Mouse (Mus musculus) left cerebral cortex, postnatal 10 days (tissue): ENCODE measurements around the gene Pnisr. TPM values are rescaled to one million over a fixed set of nuclear protein-coding genes. Genes with fewer than 3 reads are reported as not detected.

Experiments used
- DNase-seq, 2 experiments: peaks; one replicate each; pipeline ENCODE4 v3.0.0; 2021 to 2022; ENCODE audit warnings: low spot score in 2 of 2, mixed read lengths in 1 of 2; ENCODE audit errors: extremely low spot score in 1 of 2
- intact Hi-C: fragments of 180-260 bp; cut with DNase I; formaldehyde crosslinking; loops from one replicate; pipeline ENCODE4 v1.15.1; 2025
- total RNA-seq, 2 experiments: library from RNA; stranded (reverse); gene quantifications; 2 replicates each; pipeline ENCODE4 v1.2.3; 2021

The Pnisr gene
- total RNA-seq, result 100 to 1,000 TPM; 142 to 157 TPM

DNA sequence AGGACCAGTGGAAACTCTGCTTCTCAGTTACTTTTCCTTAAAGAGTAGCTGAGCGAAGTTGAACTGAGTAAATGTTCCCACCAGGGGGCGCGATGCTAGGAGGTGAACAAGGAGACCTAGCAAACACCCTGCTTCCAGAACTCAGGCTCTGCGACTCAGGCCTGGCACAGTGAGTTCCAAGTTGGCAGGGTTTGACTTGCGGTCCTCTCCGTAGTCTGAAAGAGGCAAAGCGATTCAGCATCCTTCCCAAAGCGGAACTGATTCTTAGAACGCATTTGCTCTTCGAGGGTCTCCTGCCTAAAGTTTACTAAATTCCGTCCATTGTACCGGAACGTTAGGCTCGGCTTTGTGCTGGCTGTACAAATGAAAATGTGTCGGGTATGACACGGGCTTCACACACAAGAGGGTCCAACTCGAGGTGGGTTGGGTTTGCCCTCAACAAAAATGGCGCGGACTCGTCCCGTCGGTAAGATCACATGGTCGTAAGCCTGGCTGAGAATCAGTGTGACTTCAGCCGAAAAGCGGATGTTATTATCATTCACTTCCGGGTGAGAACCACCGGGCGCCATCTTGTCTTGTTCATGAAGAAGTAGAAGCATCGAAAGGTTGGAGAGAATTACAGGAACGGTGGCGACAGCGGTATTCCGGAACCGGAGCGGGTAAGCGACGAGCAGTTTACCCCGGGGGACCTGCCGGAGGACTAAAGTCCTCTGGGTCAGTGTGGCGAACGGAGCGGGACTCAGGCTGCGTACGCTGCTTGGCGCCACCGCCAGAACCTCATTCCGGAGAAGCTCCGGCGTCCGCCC lies at the start of gene Pnisr:
Gene Pnisr, plus strand, starts transcription at position 103 of the 806 bp plus-strand sequence.
- intact Hi-C loops, result no loop called here

DNA sequence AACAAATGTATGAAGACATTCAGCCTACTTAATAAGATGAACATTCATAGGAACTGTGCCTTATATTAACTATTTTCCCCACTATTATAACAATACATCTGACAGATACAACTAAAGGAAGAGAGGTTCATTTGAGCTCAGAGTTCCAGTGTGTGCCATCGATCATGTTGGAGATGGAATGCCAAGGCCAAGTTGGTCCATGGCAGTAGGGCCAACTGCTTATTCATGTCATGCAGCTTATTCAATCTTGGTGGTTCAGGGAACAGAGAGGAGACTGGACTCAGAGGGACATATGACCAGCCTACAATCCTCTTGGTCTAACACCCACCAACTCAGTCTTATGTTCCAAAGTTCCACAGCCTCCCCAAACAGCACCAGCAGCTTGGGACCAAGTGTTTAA lies 46.4 kb upstream of the Pnisr start:
- intact Hi-C loops, result no loop called here
- DNase-seq, result no peak

More for the DNA sequence above, at the start of gene Pnisr:
- DNase-seq, result peak; percentile 94 to 97

DNA sequence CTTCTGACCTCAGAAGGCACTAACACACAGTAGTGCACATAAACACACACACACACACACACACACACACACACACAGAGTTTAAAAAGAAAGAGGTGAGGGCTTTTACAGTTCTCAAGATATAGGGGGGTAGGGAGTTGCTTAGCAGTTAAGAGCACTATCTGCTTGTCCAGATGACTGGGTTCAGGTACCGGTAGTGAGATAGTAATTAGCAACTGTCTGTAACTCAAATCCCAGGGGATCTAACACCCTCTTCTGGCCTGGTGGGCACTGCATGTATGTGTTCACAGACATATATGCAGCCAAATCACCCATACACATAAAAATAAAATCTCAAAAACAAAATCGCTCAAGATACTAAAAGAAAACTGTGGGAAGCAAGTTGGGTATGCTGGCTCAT lies 45.8 kb upstream of the Pnisr start:
- no peak for DNase-seq
- intact Hi-C loops, result no loop called here

DNA sequence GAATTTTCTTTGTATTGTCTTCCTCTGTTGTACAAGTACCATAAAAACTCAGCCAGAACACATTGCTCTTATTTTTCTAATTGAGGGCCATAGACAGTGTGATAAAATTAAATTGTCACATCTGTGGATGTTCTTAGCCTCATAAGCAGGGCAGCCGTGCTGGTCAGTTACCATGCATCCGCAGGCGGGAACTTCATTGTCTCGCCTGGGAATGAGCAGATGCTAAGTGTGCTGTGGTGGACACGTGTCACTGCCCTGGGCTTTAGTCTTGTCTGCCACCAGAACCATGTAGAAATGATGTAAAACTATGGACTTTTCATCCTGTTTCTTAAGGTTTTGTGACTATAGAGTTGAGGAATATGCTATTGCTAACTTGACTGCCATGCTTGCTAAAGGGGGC lies 40.2 kb upstream of the Pnisr start:
- no peak for DNase-seq
- intact Hi-C loops, result no loop called here

DNA sequence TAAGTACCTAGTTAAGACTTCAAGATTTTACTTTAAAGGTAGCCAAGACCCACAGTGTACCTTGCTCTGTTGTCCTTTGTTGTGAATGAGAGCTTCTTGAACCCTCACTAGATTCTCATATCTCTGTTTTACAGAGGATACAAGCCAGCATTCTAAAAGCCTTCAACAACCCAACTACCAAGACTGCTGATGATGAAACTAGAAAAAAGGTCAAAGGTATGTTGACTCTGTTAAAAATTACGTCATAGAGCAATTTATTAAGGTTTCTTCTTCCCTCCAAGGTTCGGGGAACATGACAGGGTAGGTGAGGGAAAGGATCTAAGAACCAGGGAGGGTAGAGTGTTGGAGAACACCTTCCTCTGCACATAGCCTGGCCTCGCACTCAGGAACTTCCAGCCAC lies 36.8 kb upstream of the Pnisr start:
- DNase-seq, result no peak
- intact Hi-C loops, result loop anchor here (5.0 to 10.0 kb wide), 2 partner anchors 276 to 373 kb away; no protein-coding TSS in a partner anchor

DNA sequence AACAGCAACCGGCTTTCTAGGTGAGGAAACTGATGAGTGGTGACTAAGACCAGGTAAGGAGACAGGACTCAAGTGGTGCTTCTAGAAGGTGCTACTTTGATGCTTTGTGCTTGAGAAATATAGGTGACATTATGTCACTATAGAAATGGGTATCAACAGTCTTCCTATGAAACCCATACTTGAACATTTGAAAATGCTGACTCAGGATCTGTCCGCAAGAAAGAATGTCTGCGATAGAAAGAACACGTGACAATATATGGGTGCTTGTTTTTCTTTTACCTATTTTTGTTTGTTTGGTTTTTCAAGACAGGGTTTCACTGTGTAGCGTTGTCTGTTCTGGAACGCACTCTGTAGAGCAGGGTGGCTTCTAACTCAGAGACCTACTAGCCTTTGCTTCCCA lies 34.7 kb upstream of the Pnisr start:
- intact Hi-C loops, result loop anchor here (5.0 to 10.0 kb wide), 2 partner anchors 278 to 375 kb away; no protein-coding TSS in a partner anchor
- no peak for DNase-seq

DNA sequence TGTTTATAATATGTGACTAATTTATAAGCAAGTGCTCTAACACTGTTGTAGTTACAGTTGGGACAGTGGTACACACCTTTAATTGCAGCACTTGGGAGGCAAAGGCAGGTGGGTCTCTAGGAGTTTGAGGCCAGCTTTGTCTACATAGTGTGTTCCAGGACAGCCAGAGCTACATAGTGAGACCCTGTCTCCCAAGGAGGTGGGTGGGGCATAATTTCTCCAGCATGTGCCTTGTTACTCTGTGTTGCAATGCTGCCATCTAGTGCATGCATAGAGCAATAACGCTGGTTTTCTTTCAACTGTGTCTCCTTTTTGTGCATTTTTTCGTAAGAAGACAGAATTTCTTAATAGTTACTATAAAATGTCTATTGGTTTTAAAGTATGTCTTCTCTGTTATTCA lies 33.4 kb upstream of the Pnisr start:
- intact Hi-C loops, result loop anchor here (5.0 to 10.0 kb wide), 2 partner anchors 279 to 377 kb away; no protein-coding TSS in a partner anchor

DNA sequence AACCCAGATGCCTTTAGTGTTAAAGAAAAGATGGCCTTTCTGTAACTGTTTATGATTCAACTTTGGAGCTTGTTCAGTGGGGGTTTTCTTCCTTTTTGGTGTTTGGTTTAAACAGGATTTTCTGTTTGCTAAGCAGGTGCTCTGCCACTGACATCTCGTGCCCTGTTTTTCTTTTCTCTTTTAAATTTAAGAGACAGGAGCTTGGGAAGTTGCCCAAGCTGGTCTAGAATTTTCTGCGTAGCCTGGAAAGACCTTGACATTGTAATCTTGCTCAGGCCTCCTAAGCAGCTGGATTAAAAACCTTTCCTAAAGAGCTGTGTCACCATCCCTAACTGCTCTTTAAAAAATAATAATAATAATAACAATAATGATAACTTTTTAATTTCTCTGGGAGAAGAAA lies 20.8 kb upstream of the Pnisr start:
- intact Hi-C loops, result no loop called here

More for the DNA sequence above, 33.4 kb upstream of the Pnisr start:
- peak; percentile 39 to 48 for DNase-seq

DNA sequence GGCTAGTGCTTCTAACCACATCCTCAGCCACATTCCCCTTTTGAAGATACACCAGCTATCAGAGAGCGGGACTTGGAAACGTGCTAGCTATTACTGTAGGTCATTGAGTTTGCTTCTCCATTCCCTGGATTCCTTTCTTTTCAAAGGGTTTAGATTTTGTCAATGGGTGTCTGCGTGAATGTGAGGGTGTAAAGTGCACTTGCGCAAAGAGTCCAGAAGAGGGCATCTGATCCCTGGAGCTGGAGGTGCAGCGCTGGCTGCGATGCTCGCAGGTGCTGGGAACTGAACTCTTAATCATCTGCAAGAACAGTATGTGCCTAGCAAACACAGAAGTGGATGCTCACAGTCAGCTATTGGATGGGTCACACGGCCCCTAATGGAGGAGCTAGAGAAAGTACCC lies 14.5 kb upstream of the Pnisr start:
- DNase-seq, result no peak
- intact Hi-C loops, result no loop called here

More for the DNA sequence above, 20.8 kb upstream of the Pnisr start:
- DNase-seq, result no peak

DNA sequence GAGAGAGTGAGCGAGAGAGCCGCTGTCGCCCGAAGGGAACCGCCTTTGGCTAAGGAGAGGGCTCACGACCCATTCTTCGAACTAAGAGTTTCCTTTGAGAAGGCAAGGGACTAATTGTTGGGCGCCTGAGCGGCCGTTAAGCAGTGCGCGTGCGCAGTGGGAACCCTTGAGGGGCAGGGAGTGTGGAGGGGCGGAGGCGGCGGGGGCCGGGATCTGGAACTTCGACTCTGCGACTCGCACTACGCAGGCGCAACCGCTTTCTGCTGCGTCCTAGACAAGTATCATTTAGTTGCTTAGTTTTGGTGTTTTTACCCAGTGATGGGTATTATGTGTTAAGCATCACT lies 876 bp downstream of the Pnisr start:
- DNase-seq, result peak; percentile 82 to 95
- intact Hi-C loops, result no loop called here

DNA sequence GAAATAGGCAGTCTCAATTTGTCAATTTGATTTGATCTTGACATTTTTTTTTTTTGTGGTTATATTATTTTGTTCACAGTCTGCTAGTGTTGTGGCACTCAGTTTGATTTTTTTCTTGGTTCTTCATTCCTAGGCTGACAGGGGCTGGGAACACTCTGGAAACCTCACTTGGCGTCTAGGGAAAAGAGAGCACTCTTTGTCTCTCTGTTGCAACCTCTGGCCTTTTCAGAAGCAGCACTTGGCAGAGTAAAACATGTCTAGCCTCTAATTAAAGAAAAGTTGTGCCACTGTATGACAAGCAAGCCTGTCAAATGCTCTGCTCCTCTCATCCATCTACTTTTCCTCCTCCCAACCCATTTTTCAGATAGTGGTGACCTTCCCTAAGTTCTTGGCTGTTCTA lies 10.1 kb downstream of the Pnisr start:
- no peak for DNase-seq
- intact Hi-C loops, result no loop called here

DNA sequence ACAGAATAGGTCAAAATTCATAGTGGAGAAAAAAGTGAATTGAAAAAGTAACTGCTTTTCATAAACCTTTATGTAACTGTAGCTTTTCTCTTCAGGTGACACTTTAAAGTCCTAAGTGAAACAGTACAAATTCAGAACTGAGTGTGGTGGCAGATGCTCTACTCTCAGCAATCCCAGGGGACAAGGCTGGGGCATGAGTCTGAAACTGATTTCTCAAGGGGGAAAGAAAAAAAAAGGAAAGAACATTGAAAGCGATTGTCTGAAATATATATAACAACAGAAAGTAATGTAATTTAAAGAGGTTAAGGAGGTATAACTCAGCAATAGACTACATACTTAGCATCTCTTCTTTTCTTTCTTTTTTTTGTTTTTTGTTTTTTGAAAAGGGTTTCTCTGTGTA lies 17.8 kb downstream of the Pnisr start:
- intact Hi-C loops, result no loop called here
- DNase-seq, result no peak

DNA sequence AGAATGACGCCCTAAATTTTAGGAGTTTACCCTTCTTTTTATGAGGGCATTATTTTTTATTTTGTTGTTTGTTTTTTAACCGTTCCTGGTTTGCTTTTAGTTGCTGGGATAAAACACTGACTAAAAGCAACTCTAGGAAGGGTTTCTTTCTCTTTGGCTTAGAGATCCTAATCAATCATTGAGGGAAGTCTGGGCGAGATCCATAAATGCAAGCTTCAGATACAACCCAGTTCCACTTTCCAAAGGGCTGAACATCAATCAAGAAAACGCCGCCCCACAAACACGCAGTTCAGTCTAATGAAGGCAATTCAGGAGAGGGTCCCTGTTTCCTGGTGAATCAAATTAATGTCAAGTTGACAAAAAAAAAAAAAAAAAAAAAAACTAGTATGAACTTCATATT lies 31.4 kb downstream of the Pnisr start:
- intact Hi-C loops, result loop anchor here (5.0 to 10.0 kb wide), 2 partner anchors 54 to 116 kb away; partner anchors contain the start of gene Faxc
- DNase-seq, result no peak

DNA sequence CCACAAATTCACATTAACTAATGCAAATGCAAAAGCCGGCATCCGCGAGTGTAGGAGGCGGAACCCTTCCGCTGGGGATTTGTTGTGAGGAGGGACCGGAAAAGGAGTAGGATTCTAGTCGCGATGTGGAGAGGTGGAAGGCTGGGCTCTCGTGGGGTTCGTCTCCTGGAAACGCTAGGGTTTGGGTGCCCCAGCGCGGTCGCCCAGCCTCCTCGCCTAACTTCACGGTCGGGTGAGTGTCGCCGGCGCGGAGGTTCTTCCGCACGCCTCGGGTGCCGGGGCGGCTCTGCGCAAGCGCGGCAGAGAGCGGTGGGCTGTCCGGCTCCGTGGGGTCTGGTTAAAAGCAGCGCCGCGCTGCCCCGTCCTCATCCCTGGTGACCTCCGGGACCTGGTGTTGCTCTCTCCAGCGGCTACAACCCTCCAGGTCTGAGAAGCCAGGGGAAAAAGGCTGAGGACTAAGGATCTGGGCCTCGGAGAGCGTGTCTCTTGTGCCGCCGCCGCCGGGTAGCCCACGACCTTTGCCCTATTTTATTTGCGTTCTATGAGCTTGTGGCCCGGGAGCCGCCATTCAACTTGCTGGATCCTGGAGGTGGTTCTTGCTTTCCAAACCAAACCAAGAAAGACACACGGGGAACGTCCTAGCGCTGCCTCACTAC lies 32.3 kb downstream of the Pnisr start, which contains the start of gene Coq3:
Gene Coq3, plus strand, starts transcription at position 109 of the 656 bp plus-strand sequence.
- intact Hi-C loops, result loop anchor here (5.0 to 10.0 kb wide), 3 partner anchors 53 to 115 kb away; partner anchors contain the start of gene Faxc

DNA sequence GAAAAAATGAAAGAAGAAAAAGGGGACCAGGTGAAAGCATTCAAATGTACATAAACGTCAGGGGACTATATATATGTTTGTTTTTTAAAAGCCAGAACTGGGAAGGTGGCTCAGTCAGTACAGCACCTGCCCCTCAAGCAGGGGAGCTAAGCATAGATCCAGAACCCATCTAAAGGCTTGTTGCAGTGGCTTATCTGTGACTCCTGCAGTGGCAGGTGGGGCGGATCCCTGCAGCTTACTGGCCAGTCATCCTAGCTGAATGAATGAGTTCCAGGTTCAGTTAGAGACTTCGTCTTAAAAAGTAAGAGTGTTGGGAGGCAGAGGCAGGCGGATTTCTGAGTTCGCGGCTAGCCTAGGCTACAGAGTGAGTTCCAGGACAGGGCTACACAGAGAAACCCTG lies 35.4 kb downstream of the Pnisr start:
- intact Hi-C loops, result loop anchor here (5.0 kb wide), 1 partner anchor 59 kb away; no protein-coding TSS in a partner anchor
- no peak for DNase-seq

More for the DNA sequence above, 32.3 kb downstream of the Pnisr start, which contains the start of gene Coq3:
- DNase-seq, result peak; percentile 82 to 86

DNA sequence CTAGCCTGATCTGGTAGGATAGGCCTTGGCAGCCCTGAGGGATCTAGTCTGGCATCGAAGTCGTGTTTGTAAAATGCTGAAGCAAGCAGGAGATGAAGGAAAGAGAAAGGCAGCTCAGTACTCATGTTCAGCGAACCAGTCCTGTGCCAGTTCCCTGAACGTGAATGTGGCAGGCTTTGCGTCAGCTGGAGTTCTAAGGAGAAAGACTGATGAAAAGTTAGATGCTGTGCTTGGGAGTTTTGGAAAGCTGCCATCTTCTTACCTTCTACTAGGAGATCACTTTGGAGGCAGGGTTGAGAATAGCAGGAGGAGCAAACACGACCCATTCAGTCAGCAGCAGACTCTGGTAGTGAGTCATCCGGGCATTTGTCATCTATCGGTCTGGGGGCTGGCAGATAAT lies 38.4 kb downstream of the Pnisr start:
- DNase-seq, result no peak
- intact Hi-C loops, result no loop called here
